Mouse (Mus musculus) lung, embryonic 15.5 days (tissue): ENCODE measurements around the gene Zfp446. TPM values are rescaled to one million over a fixed set of nuclear protein-coding genes. Genes with fewer than 3 reads are reported as not detected.

ENCODE experiments used
- ATAC-seq: fragments of 200-750 bp; cut with Nextera tagmentation; 2 replicates; pipeline ENCODE4 v1.8.0; 2017; ENCODE audit warnings: moderate number of reproducible peaks, borderline replicate concordance; ENCODE audit not compliant: low FRiP score, low TSS enrichment; ENCODE audit errors: extremely low read depth
- H3K27ac ChIP-seq: fragments of 300-500 bp; sonication (generic); 2 replicates; pipeline ENCODE4 v1.5.1; 2015; ENCODE audit warnings: moderate library complexity, mild to moderate bottlenecking, inconsistent platforms
- H3K27me3 ChIP-seq: fragments of 300-500 bp; sonication (generic); 2 replicates; pipeline ENCODE4 v1.6.1; 2015; ENCODE audit warnings: inconsistent platforms
- H3K36me3 ChIP-seq: fragments of 300-500 bp; sonication (generic); 2 replicates; pipeline ENCODE4 v1.6.1; 2015; ENCODE audit warnings: inconsistent platforms
- H3K4me1 ChIP-seq: fragments of 300-500 bp; sonication (generic); 2 replicates; pipeline ENCODE4 v1.6.1; 2015; ENCODE audit warnings: inconsistent platforms
- H3K4me2 ChIP-seq: fragments of 300-500 bp; sonication (generic); 2 replicates; pipeline ENCODE4 v1.6.1; 2015; ENCODE audit warnings: inconsistent platforms, mild to moderate bottlenecking, moderate library complexity
- H3K4me3 ChIP-seq: fragments of 300-500 bp; sonication (generic); 2 replicates; pipeline ENCODE4 v1.5.1; 2015; ENCODE audit warnings: mild to moderate bottlenecking, inconsistent platforms
- H3K9ac ChIP-seq: fragments of 300-500 bp; sonication (generic); 2 replicates; pipeline ENCODE4 v1.6.1; 2015; ENCODE audit warnings: inconsistent platforms
- H3K9me3 ChIP-seq: fragments of 300-500 bp; sonication (generic); 2 replicates; pipeline ENCODE4 v1.6.1; 2016; ENCODE audit warnings: inconsistent platforms
- WGBS: fragments of 180-500 bp; shearing (Covaris S2); methylation state at CpG from one replicate; pipeline ENCODE4 v1.1.7; 2015; 5-methylcytosine and 5-hydroxymethylcytosine counted together
- polyA plus RNA-seq: library from polyadenylated mRNA; unstranded; fragments of >200 nt; fragmentation: Nextera tagmentation; extraction: Ambion mirVana; gene quantifications from 2 replicates; pipeline ENCODE4 v1.2.1, GENCODE M21; 2015

The Zfp446 gene
- polyA plus RNA-seq, 1 experiment from 2014 or later: 10.5 TPM

- Histone ChIP-seq H3K27ac (no peak overlapping the region), H3K4me2 (no peak overlapping the region), H3K9ac (no peak overlapping the region), H3K4me3 (no peak overlapping the region), H3K4me1 (peaks cover 9% of the 10 kb centered on the region), H3K9me3 (no peaks in the 10 kb centered on the region), H3K36me3 (no peaks in the 10 kb centered on the region), H3K27me3 (no peaks in the 10 kb centered on the region)
- WGBS: 20% methylated on average over 4 of the region's 4 CpGs
- ATAC-seq: no peak
Observed at GRCm38 (mm10) chr7:12959718-12960117, 17.9 kb upstream of the Zfp446 start.

GRCm38 (mm10) chr7:12961511-12962141, 16.0 kb upstream of the Zfp446 start:
- 1% methylated on average over 29 of the region's 29 CpGs for WGBS
- H3K27me3 ChIP-seq: no peaks in the 10 kb centered on the region
- peak; percentile 73 for ATAC-seq
- H3K27ac ChIP-seq: peak overlapping the region; percentile 87
- peaks cover 17% of the 10 kb centered on the region for H3K4me1 ChIP-seq
- peak overlapping the region; percentile 45 for H3K9ac ChIP-seq
- no peaks in the 10 kb centered on the region for H3K9me3 ChIP-seq
- H3K4me2 ChIP-seq: peak overlapping the region; percentile 78
- H3K36me3 ChIP-seq: no peaks in the 10 kb centered on the region
- peak overlapping the region; percentile 54 for H3K4me3 ChIP-seq

GRCm38 (mm10) chr7:12965678-12966091, 12.0 kb upstream of the Zfp446 start, which contains the start of gene Zfp324:
Gene Zfp324, plus strand, starts transcription at chr7:12965838.
- peak within 1 kb of the TSS; percentile 91 for H3K4me3 ChIP-seq
- H3K36me3 ChIP-seq: peaks cover 22% of the 10 kb centered on the region
- peak; percentile 92 for ATAC-seq
- peak within 1 kb of the TSS; percentile 94 for H3K27ac ChIP-seq
- H3K9me3 ChIP-seq: no peaks in the 10 kb centered on the region
- H3K9ac ChIP-seq: peak within 1 kb of the TSS; percentile 94
- peak within 1 kb of the TSS; percentile 93 for H3K4me2 ChIP-seq
- H3K27me3 ChIP-seq: no peaks in the 10 kb centered on the region
- under 1% methylated on average over 23 of the region's 23 CpGs for WGBS
- H3K4me1 ChIP-seq: peaks cover 29% of the 10 kb centered on the region

- Histone ChIP-seq H3K36me3 (peaks cover 28% of the 10 kb centered on the region), H3K4me2 (peak overlapping the region; percentile 93), H3K27me3 (no peaks in the 10 kb centered on the region), H3K9ac (peak overlapping the region; percentile 94), H3K27ac (peak overlapping the region; percentile 94), H3K9me3 (no peaks in the 10 kb centered on the region), H3K4me1 (peaks cover 27% of the 10 kb centered on the region), H3K4me3 (peak overlapping the region; percentile 91)
- WGBS: 1% methylated on average over 29 of the region's 29 CpGs
- ATAC-seq: peak; percentile 66
Observed at GRCm38 (mm10) chr7:12966104-12966845, 11.4 kb upstream of the Zfp446 start.

GRCm38 (mm10) chr7:12970906-12971305, 6.7 kb upstream of the Zfp446 start:
- WGBS: 93% methylated on average over 25 of the region's 25 CpGs
- peaks cover 43% of the 10 kb centered on the region for H3K36me3 ChIP-seq

GRCm38 (mm10) chr7:12978931-12979722, 1.5 kb downstream of the Zfp446 start:
- H3K4me1 ChIP-seq: peaks cover 22% of the 10 kb centered on the region
- peak overlapping the region; percentile 85 for H3K4me3 ChIP-seq
- WGBS: 79% methylated on average over 18 of the region's 18 CpGs
- peak overlapping the region; percentile 98; the same call in 1 of the 2 replicates for H3K27ac ChIP-seq
- no peaks in the 10 kb centered on the region for H3K27me3 ChIP-seq
- H3K36me3 ChIP-seq: 0 out of 2 replicates have a peak, but pooled peaks cover 3% of the 10 kb centered on the region
- peak overlapping the region; percentile 75 for H3K4me2 ChIP-seq
- no peaks in the 10 kb centered on the region for H3K9me3 ChIP-seq
- ATAC-seq: no peak
- 0 out of 2 replicates have a peak overlapping the region, but pooled peaks have one; percentile 59 for H3K9ac ChIP-seq

More at GRCm38 (mm10) chr7:12970906-12971305, 6.7 kb upstream of the Zfp446 start:
- Histone ChIP-seq H3K9ac (no peak overlapping the region), H3K4me3 (no peak overlapping the region), H3K27ac (no peak overlapping the region), H3K27me3 (no peaks in the 10 kb centered on the region), H3K4me2 (no peak overlapping the region), H3K9me3 (no peaks in the 10 kb centered on the region), H3K4me1 (peaks cover 13% of the 10 kb centered on the region)
- ATAC-seq: no peak

GRCm38 (mm10) chr7:12979776-12980175, 2.1 kb downstream of the Zfp446 start:
- H3K4me2 ChIP-seq: no peak overlapping the region
- no peaks in the 10 kb centered on the region for H3K27me3 ChIP-seq
- H3K9me3 ChIP-seq: no peaks in the 10 kb centered on the region
- no peak overlapping the region for H3K9ac ChIP-seq
- H3K4me3 ChIP-seq: no peak overlapping the region
- 0 out of 2 replicates have a peak, but pooled peaks cover 3% of the 10 kb centered on the region for H3K36me3 ChIP-seq
- WGBS: 62% methylated on average over 6 of the region's 6 CpGs
- H3K27ac ChIP-seq: no peak overlapping the region
- ATAC-seq: no peak
- peaks cover 22% of the 10 kb centered on the region for H3K4me1 ChIP-seq

- no peak overlapping the region for H3K27ac ChIP-seq
- no peak for ATAC-seq
- 81% methylated on average over 7 of the region's 7 CpGs for WGBS
- no peak overlapping the region for H3K4me3 ChIP-seq
- H3K27me3 ChIP-seq: no peaks in the 10 kb centered on the region
- H3K4me1 ChIP-seq: peaks cover 22% of the 10 kb centered on the region
- H3K9me3 ChIP-seq: no peaks in the 10 kb centered on the region
- no peak overlapping the region for H3K9ac ChIP-seq
- no peak overlapping the region for H3K4me2 ChIP-seq
- H3K36me3 ChIP-seq: 0 out of 2 replicates have a peak, but pooled peaks cover 3% of the 10 kb centered on the region
Observed at GRCm38 (mm10) chr7:12980291-12980690, 2.6 kb downstream of the Zfp446 start.

GRCm38 (mm10) chr7:12985724-12986123, 8.1 kb downstream of the Zfp446 start:
- no peaks in the 10 kb centered on the region for H3K4me1 ChIP-seq
- no peak overlapping the region for H3K4me3 ChIP-seq
- 78% methylated on average over 1 of the region's 1 CpGs for WGBS
- H3K27ac ChIP-seq: no peak overlapping the region
- H3K9ac ChIP-seq: no peak overlapping the region
- 0 out of 2 replicates have a peak, but pooled peaks cover 3% of the 10 kb centered on the region for H3K36me3 ChIP-seq
- no peak overlapping the region for H3K4me2 ChIP-seq
- H3K9me3 ChIP-seq: no peaks in the 10 kb centered on the region
- H3K27me3 ChIP-seq: no peaks in the 10 kb centered on the region
- no peak for ATAC-seq

GRCm38 (mm10) chr7:12986906-12987305, 9.3 kb downstream of the Zfp446 start:
- Histone ChIP-seq H3K4me1 (no peaks in the 10 kb centered on the region), H3K36me3 (0 out of 2 replicates have a peak, but pooled peaks cover 3% of the 10 kb centered on the region), H3K9ac (no peak overlapping the region), H3K9me3 (no peaks in the 10 kb centered on the region), H3K27ac (no peak overlapping the region), H3K4me3 (no peak overlapping the region), H3K27me3 (no peaks in the 10 kb centered on the region), H3K4me2 (no peak overlapping the region)
- WGBS: 76% methylated on average over 8 of the region's 8 CpGs
- no peak for ATAC-seq

- no peaks in the 10 kb centered on the region for H3K27me3 ChIP-seq
- H3K4me1 ChIP-seq: no peaks in the 10 kb centered on the region
- H3K36me3 ChIP-seq: no peaks in the 10 kb centered on the region
- 76% methylated on average over 8 of the region's 8 CpGs for WGBS
- H3K4me3 ChIP-seq: no peak overlapping the region
- no peaks in the 10 kb centered on the region for H3K9me3 ChIP-seq
- no peak for ATAC-seq
- H3K4me2 ChIP-seq: no peak overlapping the region
- no peak overlapping the region for H3K27ac ChIP-seq
- no peak overlapping the region for H3K9ac ChIP-seq
Observed at GRCm38 (mm10) chr7:12987409-12988189, 10.0 kb downstream of the Zfp446 start.
